Mouse (Mus musculus): Measurements from ENCODE around the gene Vcam1. TPM values are rescaled to one million over a fixed set of nuclear protein-coding genes. Genes with fewer than 3 reads are reported as not detected.

Vcam1 gene
- 24.7 and 31.6 TPM in 2 replicates for polyA plus RNA-seq (2014; fragmentation: Nextera tagmentation; extraction: Ambion mirVana)

DNA sequence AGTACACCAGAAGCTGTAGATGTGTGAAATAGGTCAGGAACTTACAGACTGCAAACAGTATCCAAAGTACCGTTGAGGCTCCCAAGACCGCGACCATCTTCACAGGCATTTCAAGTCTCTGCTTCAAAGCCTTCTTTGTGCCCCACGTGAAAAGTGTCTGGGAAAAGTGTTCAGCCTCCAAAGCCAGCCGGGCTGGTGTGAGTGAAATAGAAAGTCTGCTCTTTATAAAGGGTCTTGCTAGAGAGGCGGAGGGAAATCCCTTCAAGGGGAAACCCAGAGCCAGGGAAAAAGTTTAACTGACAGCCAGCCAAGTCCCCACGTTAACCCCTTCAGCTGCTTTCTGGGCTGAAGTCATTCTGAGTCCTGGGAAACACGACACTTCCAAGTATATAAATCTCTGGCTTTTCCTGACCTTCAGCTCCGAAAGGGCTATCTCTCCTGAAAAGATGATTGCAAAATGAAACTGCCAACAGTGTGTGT, at the start of gene Vcam1:
Vcam1 (minus strand) TSS at position 430 of the 480 bp plus-strand sequence.
- H3K27me3 ChIP-seq (ENCODE audit: control insufficient read depth, insufficient read depth, low read length): no peaks in the 10 kb centered on the region
- no peaks in the 10 kb centered on the region for H3K36me3 ChIP-seq (ENCODE audit: control insufficient read depth, insufficient read depth, low read length)
- no peak within 1 kb of the TSS for H3K9ac ChIP-seq (replicated peaks; ENCODE audit: low read depth, low read length)
- 1% methylated on average over 9 of the region's 9 CpGs for WGBS
- peak within 1 kb of the TSS; percentile 1; the same call in 1 of the 2 replicates for H3K4me3 ChIP-seq (ENCODE audit: low read depth, low read length)
- no peaks in the 10 kb centered on the region for H3K9me3 ChIP-seq (ENCODE audit: control insufficient read depth, low read length)
- peak within 1 kb of the TSS; percentile 34 for H3K4me2 ChIP-seq (ENCODE audit: low read depth, low read length)
- H3K27ac ChIP-seq (ENCODE audit: low read depth, low read length): peak within 1 kb of the TSS; percentile 48
- 0 out of 2 replicates have a peak, but pooled peaks cover 3% of the 10 kb centered on the region for H3K4me1 ChIP-seq (ENCODE audit: control insufficient read depth, insufficient read depth, low read length)
- ATAC-seq (ENCODE audit: low read depth): peak; percentile 69

DNA sequence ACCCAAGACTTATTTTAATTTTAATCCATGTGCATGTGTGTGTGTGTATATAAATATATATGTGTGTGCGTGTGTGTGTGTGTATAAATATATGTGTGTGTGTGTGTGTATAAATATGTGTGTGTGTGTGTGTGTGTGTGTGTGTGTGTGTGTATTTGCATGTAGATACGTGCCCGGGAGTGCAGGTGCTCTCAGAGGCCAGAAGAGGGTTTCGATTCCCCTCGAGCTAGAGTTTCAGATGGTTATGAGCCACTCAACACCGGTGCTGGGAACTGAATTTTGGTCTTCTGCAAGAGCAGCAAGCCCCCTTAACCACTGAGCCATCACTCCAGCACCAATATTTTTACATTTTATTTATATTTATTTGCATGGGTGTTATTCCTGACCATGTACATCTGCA, 45.6 kb upstream of the Vcam1 start:
- H3K27ac ChIP-seq (ENCODE audit: low read depth, low read length): no peak overlapping the region
- no peak overlapping the region for H3K4me3 ChIP-seq (ENCODE audit: low read depth, low read length)
- H3K9me3 ChIP-seq (ENCODE audit: control insufficient read depth, low read length): no peaks in the 10 kb centered on the region
- no peak for ATAC-seq (ENCODE audit: low read depth)
- no peaks in the 10 kb centered on the region for H3K4me1 ChIP-seq (ENCODE audit: control insufficient read depth, insufficient read depth, low read length)
- no peak overlapping the region for H3K4me2 ChIP-seq (ENCODE audit: low read depth, low read length)
- no peaks in the 10 kb centered on the region for H3K36me3 ChIP-seq (ENCODE audit: control insufficient read depth, insufficient read depth, low read length)
- WGBS: 95% methylated on average over 6 of the region's 6 CpGs
- H3K27me3 ChIP-seq (ENCODE audit: control insufficient read depth, insufficient read depth, low read length): no peaks in the 10 kb centered on the region
- H3K9ac ChIP-seq (replicated peaks; ENCODE audit: low read depth, low read length): no peak overlapping the region

- no peak for ATAC-seq (ENCODE audit: low read depth)
- Histone ChIP-seq H3K4me2 (ENCODE audit: low read depth, low read length) (no peak overlapping the region), H3K27me3 (ENCODE audit: control insufficient read depth, insufficient read depth, low read length) (no peaks in the 10 kb centered on the region), H3K36me3 (ENCODE audit: control insufficient read depth, insufficient read depth, low read length) (no peaks in the 10 kb centered on the region), H3K9ac (replicated peaks; ENCODE audit: low read depth, low read length) (no peak overlapping the region), H3K9me3 (ENCODE audit: control insufficient read depth, low read length) (no peaks in the 10 kb centered on the region), H3K4me1 (ENCODE audit: control insufficient read depth, insufficient read depth, low read length) (no peaks in the 10 kb centered on the region), H3K4me3 (ENCODE audit: low read depth, low read length) (no peak overlapping the region), H3K27ac (ENCODE audit: low read depth, low read length) (no peak overlapping the region)
- WGBS: 88% methylated on average over 5 of the region's 5 CpGs
Observed at GRCm38 (mm10) chr3:116171461-116171860, 42.0 kb upstream of the Vcam1 start.

DNA sequence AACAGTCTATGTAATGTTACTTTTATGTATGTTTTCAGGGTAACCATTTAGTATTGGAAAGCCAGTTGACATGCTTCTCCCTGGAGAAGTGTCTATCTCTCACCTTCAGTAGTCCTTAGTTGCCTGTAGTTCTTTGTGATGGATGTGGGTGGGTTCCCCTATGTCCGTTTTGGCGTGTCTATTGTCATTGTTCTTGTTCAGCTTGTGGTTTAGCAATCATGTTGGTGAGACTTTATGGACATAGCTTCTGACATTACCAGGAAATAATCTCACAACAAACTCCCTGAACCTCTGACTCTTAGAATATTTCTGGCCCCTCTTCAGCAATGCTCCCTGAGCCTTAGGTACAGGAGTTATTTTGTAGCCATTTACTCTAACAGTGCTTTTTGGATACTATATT, 38.6 kb upstream of the Vcam1 start:
- H3K36me3 ChIP-seq (ENCODE audit: control insufficient read depth, insufficient read depth, low read length): no peaks in the 10 kb centered on the region
- ATAC-seq (ENCODE audit: low read depth): no peak
- no peak overlapping the region for H3K27ac ChIP-seq (ENCODE audit: low read depth, low read length)
- H3K27me3 ChIP-seq (ENCODE audit: control insufficient read depth, insufficient read depth, low read length): no peaks in the 10 kb centered on the region
- no peaks in the 10 kb centered on the region for H3K9me3 ChIP-seq (ENCODE audit: control insufficient read depth, low read length)
- no peaks in the 10 kb centered on the region for H3K4me1 ChIP-seq (ENCODE audit: control insufficient read depth, insufficient read depth, low read length)
- 91% methylated on average over 2 of the region's 2 CpGs for WGBS
- no peak overlapping the region for H3K4me2 ChIP-seq (ENCODE audit: low read depth, low read length)
- no peak overlapping the region for H3K9ac ChIP-seq (replicated peaks; ENCODE audit: low read depth, low read length)
- no peak overlapping the region for H3K4me3 ChIP-seq (ENCODE audit: low read depth, low read length)

- H3K4me2 ChIP-seq (ENCODE audit: low read depth, low read length): no peak overlapping the region
- 85% methylated on average over 8 of the region's 8 CpGs for WGBS
- no peaks in the 10 kb centered on the region for H3K4me1 ChIP-seq (ENCODE audit: control insufficient read depth, insufficient read depth, low read length)
- no peak overlapping the region for H3K4me3 ChIP-seq (ENCODE audit: low read depth, low read length)
- H3K9me3 ChIP-seq (ENCODE audit: control insufficient read depth, low read length): no peaks in the 10 kb centered on the region
- no peak overlapping the region for H3K27ac ChIP-seq (ENCODE audit: low read depth, low read length)
- ATAC-seq (ENCODE audit: low read depth): no peak
- H3K9ac ChIP-seq (replicated peaks; ENCODE audit: low read depth, low read length): no peak overlapping the region
- H3K27me3 ChIP-seq (ENCODE audit: control insufficient read depth, insufficient read depth, low read length): no peaks in the 10 kb centered on the region
- H3K36me3 ChIP-seq (ENCODE audit: control insufficient read depth, insufficient read depth, low read length): no peaks in the 10 kb centered on the region
Observed at GRCm38 (mm10) chr3:116166296-116166695, 36.8 kb upstream of the Vcam1 start.

- Histone ChIP-seq H3K27ac (ENCODE audit: low read depth, low read length) (no peak overlapping the region), H3K36me3 (ENCODE audit: control insufficient read depth, insufficient read depth, low read length) (no peaks in the 10 kb centered on the region), H3K27me3 (ENCODE audit: control insufficient read depth, insufficient read depth, low read length) (no peaks in the 10 kb centered on the region), H3K4me1 (ENCODE audit: control insufficient read depth, insufficient read depth, low read length) (no peaks in the 10 kb centered on the region), H3K4me3 (ENCODE audit: low read depth, low read length) (no peak overlapping the region), H3K4me2 (ENCODE audit: low read depth, low read length) (no peak overlapping the region), H3K9ac (replicated peaks; ENCODE audit: low read depth, low read length) (no peak overlapping the region), H3K9me3 (ENCODE audit: control insufficient read depth, low read length) (no peaks in the 10 kb centered on the region)
- 86% methylated on average over 1 of the region's 1 CpGs for WGBS
- ATAC-seq (ENCODE audit: low read depth): no peak
Observed at GRCm38 (mm10) chr3:116165030-116165429, 35.5 kb upstream of the Vcam1 start.

DNA sequence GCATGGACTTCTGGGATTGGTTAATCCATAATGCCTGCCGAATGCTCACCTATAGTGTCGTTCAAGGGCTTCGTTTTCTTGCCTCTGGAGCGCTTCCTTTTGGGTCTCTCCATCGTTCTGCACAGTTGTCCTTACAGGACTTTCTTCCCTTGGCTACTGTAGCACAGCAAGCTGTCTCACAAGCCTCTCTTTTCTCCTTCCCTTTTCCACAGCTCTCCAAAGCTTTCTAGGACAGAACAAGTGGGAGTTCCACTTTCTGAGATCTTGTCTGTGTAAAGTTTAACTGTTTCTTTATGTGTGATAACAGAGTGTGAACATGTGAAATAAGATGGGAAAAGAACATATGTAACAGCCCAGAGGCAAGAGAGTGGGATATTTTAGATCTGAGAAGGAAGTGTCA, 34.0 kb upstream of the Vcam1 start:
- no peak overlapping the region for H3K9ac ChIP-seq (replicated peaks; ENCODE audit: low read depth, low read length)
- no peak overlapping the region for H3K4me2 ChIP-seq (ENCODE audit: low read depth, low read length)
- no peak overlapping the region for H3K27ac ChIP-seq (ENCODE audit: low read depth, low read length)
- H3K36me3 ChIP-seq (ENCODE audit: control insufficient read depth, insufficient read depth, low read length): no peaks in the 10 kb centered on the region
- no peak for ATAC-seq (ENCODE audit: low read depth)
- H3K4me1 ChIP-seq (ENCODE audit: control insufficient read depth, insufficient read depth, low read length): no peaks in the 10 kb centered on the region
- no peak overlapping the region for H3K4me3 ChIP-seq (ENCODE audit: low read depth, low read length)
- WGBS: 88% methylated on average over 5 of the region's 5 CpGs
- H3K9me3 ChIP-seq (ENCODE audit: control insufficient read depth, low read length): no peaks in the 10 kb centered on the region
- H3K27me3 ChIP-seq (ENCODE audit: control insufficient read depth, insufficient read depth, low read length): no peaks in the 10 kb centered on the region

DNA sequence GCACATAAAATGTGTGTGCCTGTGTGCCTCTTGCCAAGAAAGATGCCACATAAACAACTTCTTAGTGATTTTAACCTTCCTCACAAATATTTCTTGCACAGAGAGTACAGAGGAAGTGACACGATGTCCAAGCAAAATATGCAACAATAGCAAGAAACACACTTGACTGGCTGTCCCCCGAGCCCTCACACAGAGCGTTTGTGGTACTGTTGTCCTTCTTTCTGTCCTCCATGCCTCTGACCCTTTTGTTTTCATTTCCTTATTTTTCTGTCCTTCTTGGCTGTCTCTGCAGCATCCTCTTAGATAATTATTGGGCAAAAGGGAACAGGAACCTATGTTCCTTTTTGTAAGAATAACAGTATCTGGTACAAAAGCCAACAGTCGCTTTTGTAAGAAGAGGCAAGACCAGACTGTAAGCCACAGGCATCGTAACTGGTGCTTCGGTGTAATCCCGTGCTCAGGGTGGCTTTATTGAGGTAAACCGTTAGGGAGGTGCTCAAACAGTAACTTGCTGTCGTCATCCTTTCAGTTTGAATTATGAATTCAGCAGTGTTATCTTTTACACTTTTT, 32.7 kb upstream of the Vcam1 start:
- ATAC-seq (ENCODE audit: low read depth): no peak
- H3K27me3 ChIP-seq (ENCODE audit: control insufficient read depth, insufficient read depth, low read length): no peaks in the 10 kb centered on the region
- no peak overlapping the region for H3K9ac ChIP-seq (replicated peaks; ENCODE audit: low read depth, low read length)
- no peak overlapping the region for H3K27ac ChIP-seq (ENCODE audit: low read depth, low read length)
- H3K4me1 ChIP-seq (ENCODE audit: control insufficient read depth, insufficient read depth, low read length): no peaks in the 10 kb centered on the region
- H3K9me3 ChIP-seq (ENCODE audit: control insufficient read depth, low read length): no peaks in the 10 kb centered on the region
- H3K4me3 ChIP-seq (ENCODE audit: low read depth, low read length): no peak overlapping the region
- H3K36me3 ChIP-seq (ENCODE audit: control insufficient read depth, insufficient read depth, low read length): no peaks in the 10 kb centered on the region
- no peak overlapping the region for H3K4me2 ChIP-seq (ENCODE audit: low read depth, low read length)
- WGBS: 84% methylated on average over 9 of the region's 9 CpGs

DNA sequence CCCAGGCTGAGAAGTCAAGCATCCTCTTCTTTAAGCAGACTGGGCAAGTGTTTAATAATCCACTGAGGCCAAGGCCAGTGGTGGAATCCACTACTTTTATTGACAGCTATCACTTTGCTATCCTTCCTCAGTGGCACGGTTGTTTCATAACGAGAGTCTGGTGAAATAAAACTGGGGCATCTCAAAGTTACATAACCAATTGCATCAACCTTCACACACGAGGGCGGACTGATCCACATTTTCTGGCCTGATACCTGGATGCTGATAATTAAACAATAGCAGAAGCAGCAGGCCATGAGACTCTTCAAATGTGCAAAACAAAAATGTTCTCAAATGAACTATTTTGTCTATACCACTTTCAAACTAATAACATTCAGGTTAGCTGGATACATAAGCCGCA, 29.9 kb upstream of the Vcam1 start:
- no peak for ATAC-seq (ENCODE audit: low read depth)
- no peaks in the 10 kb centered on the region for H3K36me3 ChIP-seq (ENCODE audit: control insufficient read depth, insufficient read depth, low read length)
- no peak overlapping the region for H3K27ac ChIP-seq (ENCODE audit: low read depth, low read length)
- no peaks in the 10 kb centered on the region for H3K4me1 ChIP-seq (ENCODE audit: control insufficient read depth, insufficient read depth, low read length)
- no peak overlapping the region for H3K4me3 ChIP-seq (ENCODE audit: low read depth, low read length)
- WGBS: 95% methylated on average over 5 of the region's 5 CpGs
- H3K9me3 ChIP-seq (ENCODE audit: control insufficient read depth, low read length): no peaks in the 10 kb centered on the region
- H3K4me2 ChIP-seq (ENCODE audit: low read depth, low read length): no peak overlapping the region
- H3K9ac ChIP-seq (replicated peaks; ENCODE audit: low read depth, low read length): no peak overlapping the region
- no peaks in the 10 kb centered on the region for H3K27me3 ChIP-seq (ENCODE audit: control insufficient read depth, insufficient read depth, low read length)

All from neural tube, embryonic 14.5 days (tissue).